Comparison of ENCODE assay signal across 25 mouse cellular contexts in genomic region chr8:8932466-8932865, GRCm38 (mm10).
"Had no signal": no experiment of that assay in that cellular context is flagged by ENCODE, and none has a peak within 500 bp of the region (broad histone marks: within the 10 kb centered on the region; RNA-seq: fewer than 3 reads in every experiment).

No protein-coding gene starts in this region.

- H3K27ac ChIP-seq: gastrocnemius, adult 2 months; heart, adult 2 months; hindbrain, embryonic 10.5 days; hindbrain, embryonic 12.5 days; hindbrain, embryonic 15.5 days; intestine, embryonic 15.5 days; layer of hippocampus, adult 2 months; left cerebral cortex, adult 2 months; limb, embryonic 10.5 days; limb, embryonic 12.5 days; liver, embryonic 13.5 days had no signal

- DNase-seq: gastrocnemius, adult 2 months; gastrocnemius, postnatal 10 days; gastrocnemius, postnatal 25 days; heart, adult 2 months; heart, postnatal 10 days; heart, postnatal 4 days; kidney, adult 18-20 months; kidney, adult 8-10 months; kidney, postnatal 10 days; kidney, postnatal 25 days; kidney, postnatal 4 days; liver; liver, embryonic 13.5 days had no signal

- ATAC-seq: inflammation-experienced regulatory T-cells, adult 6 months; intestine, embryonic 15.5 days; intestine, postnatal 0 days had no signal

- H3K9ac ChIP-seq: heart, embryonic 12.5 days; hindbrain, embryonic 12.5 days; hindbrain, embryonic 15.5 days; intestine, embryonic 15.5 days; limb, embryonic 12.5 days; liver, embryonic 13.5 days had no signal

- H3K4me1 ChIP-seq: hindbrain, embryonic 12.5 days; intestine, embryonic 15.5 days; liver, embryonic 13.5 days had no signal

- H3K4me2 ChIP-seq: heart, embryonic 12.5 days; hindbrain, embryonic 12.5 days; hindbrain, embryonic 15.5 days; intestine, embryonic 15.5 days; limb, embryonic 12.5 days; liver, embryonic 11.5 days; liver, embryonic 13.5 days had no signal

- H3K9me3 ChIP-seq: heart, embryonic 12.5 days; hindbrain, embryonic 10.5 days; hindbrain, embryonic 12.5 days; hindbrain, embryonic 15.5 days; intestine, embryonic 15.5 days; limb, embryonic 10.5 days; limb, embryonic 12.5 days; liver, embryonic 13.5 days had no signal

- H3K4me3 ChIP-seq: gastrocnemius, adult 2 months; heart, adult 2 months; heart, embryonic 12.5 days; hindbrain, embryonic 10.5 days; hindbrain, embryonic 12.5 days; hindbrain, embryonic 15.5 days; intestine, embryonic 15.5 days; layer of hippocampus, adult 2 months; left cerebral cortex, adult 2 months; limb, embryonic 10.5 days; limb, embryonic 12.5 days; liver, embryonic 13.5 days had no signal

- H3K36me3 ChIP-seq: heart, embryonic 12.5 days; hindbrain, embryonic 10.5 days; hindbrain, embryonic 12.5 days; hindbrain, embryonic 15.5 days; intestine, embryonic 15.5 days; limb, embryonic 10.5 days; limb, embryonic 12.5 days; liver, embryonic 13.5 days had no signal

- H3K27me3 ChIP-seq: heart, embryonic 12.5 days; hindbrain, embryonic 12.5 days; hindbrain, embryonic 15.5 days; intestine, embryonic 15.5 days; limb, embryonic 12.5 days; liver, embryonic 13.5 days had no signal
